Mouse (Mus musculus) myocyte (in vitro differentiated cells): ENCODE measurements around the gene Iqcn.

Experiments used
- CEBPB ChIP-seq: IDR thresholded peaks from 2 replicates; pipeline ENCODE4 v1.6.1; 2011; ENCODE audit warnings: mild to moderate bottlenecking, moderate library complexity; ENCODE audit not compliant: poor library complexity, insufficient read depth, severe bottlenecking
- E2F4 ChIP-seq: IDR thresholded peaks from one replicate; pipeline ENCODE4 v1.6.1; 2011; ENCODE audit warnings: mild to moderate bottlenecking, control low read depth, moderate library complexity; ENCODE audit not compliant: insufficient read depth
- MAX ChIP-seq: IDR thresholded peaks from one replicate; pipeline ENCODE4 v1.6.1; 2011; ENCODE audit warnings: low read depth, mild to moderate bottlenecking, control low read depth
- MYOD1 ChIP-seq, 3 experiments: IDR thresholded peaks; one replicate each; pipeline ENCODE4 v1.6.1; 2011; ENCODE audit warnings: control low read depth in 2 of 3, low read depth in 2 of 3, mild to moderate bottlenecking in 2 of 3, moderate library complexity in 1 of 3; ENCODE audit not compliant: insufficient read length in 2 of 3, control insufficient read depth in 1 of 3
- MYOG ChIP-seq, 3 experiments: IDR thresholded peaks; one replicate each; pipeline ENCODE4 v1.6.1; 2011; ENCODE audit warnings: control low read depth in 2 of 3, low read depth in 2 of 3, mild to moderate bottlenecking in 2 of 3; ENCODE audit not compliant: insufficient read length in 2 of 3, control insufficient read depth in 1 of 3, insufficient read depth in 1 of 3
- POLR2A ChIP-seq: IDR thresholded peaks from one replicate; pipeline ENCODE4 v1.6.1; 2011; ENCODE audit warnings: low read depth, mild to moderate bottlenecking, control low read depth, moderate library complexity; ENCODE audit not compliant: insufficient read length
- POLR2AphosphoS2 ChIP-seq: IDR thresholded peaks from one replicate; pipeline ENCODE4 v1.6.1; 2011; ENCODE audit warnings: low read depth, control low read depth; ENCODE audit not compliant: insufficient read length
- REST ChIP-seq: IDR thresholded peaks from one replicate; pipeline ENCODE4 v1.6.1; 2011; ENCODE audit warnings: mild to moderate bottlenecking, control low read depth, moderate library complexity; ENCODE audit not compliant: insufficient read depth, insufficient read length
- TCF12 ChIP-seq: IDR thresholded peaks from one replicate; pipeline ENCODE4 v1.6.1; 2011; ENCODE audit warnings: mild to moderate bottlenecking, control low read depth; ENCODE audit not compliant: poor library complexity, insufficient read depth, severe bottlenecking
- TCF3 ChIP-seq: IDR thresholded peaks from one replicate; pipeline ENCODE4 v1.6.1; 2011; ENCODE audit warnings: low read depth, control low read depth; ENCODE audit not compliant: insufficient read length
- USF1 ChIP-seq: IDR thresholded peaks from one replicate; pipeline ENCODE4 v1.6.1; 2011; ENCODE audit warnings: low read depth, mild to moderate bottlenecking, control low read depth, moderate library complexity

DNA sequence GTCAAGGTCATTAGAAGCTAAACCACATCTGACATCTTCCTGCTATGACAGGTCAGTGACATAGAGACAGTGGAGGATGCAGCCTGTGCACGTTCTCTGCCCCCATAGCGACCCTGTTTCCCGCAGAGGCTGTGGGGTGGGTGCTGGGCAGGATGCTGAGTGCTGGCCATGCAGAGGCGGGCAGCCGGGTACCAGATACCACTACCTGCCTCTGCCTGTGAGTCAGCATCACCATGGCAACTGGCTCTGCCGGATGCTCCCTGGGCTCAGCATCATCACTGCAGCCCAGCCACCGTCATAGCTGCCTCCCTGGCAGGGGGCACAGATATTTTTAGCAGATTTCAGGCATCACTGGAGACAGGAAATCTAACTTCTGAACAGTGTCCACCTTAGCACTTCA lies 19.0 kb upstream of the Iqcn start:
- TF ChIP-seq USF1 (no peak), POLR2A (no peak), POLR2AphosphoS2 (no peak), CEBPB (no peak), MYOD1 (IDR thresholded peaks at IDR 0.05; ENCODE audit: control insufficient read depth in 1 of 3, insufficient read length in 2 of 3, low read depth in 2 of 3) (no peak), TCF3 (no peak), MYOG (IDR thresholded peaks at IDR 0.05; ENCODE audit: control insufficient read depth in 1 of 3, insufficient read depth in 1 of 3, insufficient read length in 2 of 3, low read depth in 2 of 3) (no peak), E2F4 (no peak), MAX (no peak), TCF12 (no peak), REST (no peak)
